Mouse (Mus musculus): ENCODE results near the gene Cdc6.

GRCm38 (mm10) chr11:98963191-98964021, 55.8 kb downstream of the Cdc6 start:
- TF ChIP-seq POLR2A (IDR thresholded peaks at IDR 0.05; ENCODE audit: borderline replicate concordance, insufficient read depth, low read length) (no peak), CTCF (IDR thresholded peaks at IDR 0.05; ENCODE audit: borderline replicate concordance, insufficient read depth, low read depth, low read length) (no peak)

Measured in cerebellum, adult 2 months (tissue).